Mouse (Mus musculus): ENCODE data around the gene Rita1. TPM values are rescaled to one million over a fixed set of nuclear protein-coding genes. Genes with fewer than 3 reads are reported as not detected.

Gene Rita1
- total and polyA plus RNA-seq, 3 experiments: 18.1 to 22.1 TPM; not detected in 1

DNA sequence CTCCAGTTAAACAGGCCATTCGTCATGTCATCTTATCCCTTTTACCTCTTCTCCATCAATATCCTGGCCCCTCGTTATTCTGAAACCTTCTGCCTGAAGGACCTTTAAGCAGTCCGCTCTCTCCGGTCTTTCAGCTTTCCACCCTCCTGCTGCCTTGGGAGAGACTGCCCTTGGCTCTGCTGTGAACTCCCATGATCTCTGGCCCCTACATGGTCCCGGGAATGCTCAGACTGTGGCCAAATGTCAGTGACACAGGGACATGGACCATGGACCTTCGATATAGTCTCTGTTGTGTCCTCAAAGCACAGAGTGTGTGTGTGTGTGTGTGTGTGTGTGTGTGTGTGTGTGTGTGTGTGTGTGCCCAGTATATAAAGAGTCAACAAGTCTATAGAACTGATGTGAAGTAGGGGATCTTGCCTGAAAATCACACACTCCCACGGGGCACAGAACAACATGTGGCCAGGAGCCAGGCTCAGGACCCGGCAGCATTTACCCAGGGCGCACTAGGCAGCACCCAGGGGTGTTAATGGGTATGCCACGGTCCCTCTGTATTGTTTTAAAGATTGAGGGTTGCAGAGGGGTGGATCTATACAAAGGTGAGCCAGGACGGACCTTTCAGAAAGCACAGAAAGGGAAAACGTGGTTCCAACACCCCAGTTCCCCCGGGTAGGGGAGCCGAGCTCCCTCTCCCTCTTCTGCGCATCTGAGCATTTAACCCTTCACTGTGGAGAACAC lies 47.1 kb downstream of the Rita1 start:
- H3K36me3 ChIP-seq (ENCODE audit: control insufficient read depth in 1 of 2, insufficient read depth in 2 of 2, low read length in 2 of 2): 0 out of 4 replicates have a peak, but pooled peaks cover 0 to 2% of the 10 kb centered on the region in 2 experiments
- H3K9me3 ChIP-seq (replicated peaks; ENCODE audit: insufficient read depth, low read length): no peaks in the 10 kb centered on the region
- no peak overlapping the region for H3K9ac ChIP-seq (ENCODE audit: control insufficient read depth, low read depth, low read length, poor library complexity, severe bottlenecking)
- H3K4me3 ChIP-seq (ENCODE audit: control insufficient read depth in 1 of 2, insufficient read depth in 1 of 2, low read depth in 2 of 2, low read length in 2 of 2): no peak overlapping the region
- H3K27ac ChIP-seq (ENCODE audit: control insufficient read depth, low read depth, low read length): no peak overlapping the region
- peaks cover 0 to under 1% of the 10 kb centered on the region in 2 experiments; a peak in 1 of 4 replicates for H3K4me1 ChIP-seq (ENCODE audit: control insufficient read depth in 1 of 2, insufficient read depth in 2 of 2, low read length in 2 of 2)
- no peaks in the 10 kb centered on the region for H3K27me3 ChIP-seq (ENCODE audit: control insufficient read depth in 1 of 2, insufficient read depth in 2 of 2, low read length in 2 of 2)
- no peak for TF ChIP-seq RCOR1 (IDR thresholded peaks at IDR 0.05; ENCODE audit: low read depth, low read length)
- no peak for TF ChIP-seq CTCF (IDR thresholded peaks at IDR 0.05 in 2 of 3, conservative IDR thresholded peaks at IDR 0.05 in 1 of 3; ENCODE audit: control insufficient read depth in 1 of 3, insufficient read depth in 1 of 3, low read depth in 2 of 3, low read length in 3 of 3, poor library complexity in 1 of 3, severe bottlenecking in 1 of 3)
- TF ChIP-seq ZNF384 (IDR thresholded peaks at IDR 0.05; ENCODE audit: low read depth, low read length): no peak
- no peak for TF ChIP-seq GABPA (IDR thresholded peaks at IDR 0.05; ENCODE audit: low read depth, low read length)
- no peak for TF ChIP-seq JUND (IDR thresholded peaks at IDR 0.05; ENCODE audit: low read depth, low read length)
- no peak for TF ChIP-seq POLR2AphosphoS5 (IDR thresholded peaks at IDR 0.05; ENCODE audit: borderline replicate concordance, low read depth, low read length)
- no peak for TF ChIP-seq NRF1 (IDR thresholded peaks at IDR 0.05; ENCODE audit: insufficient read depth, low read depth, low read length, poor library complexity, severe bottlenecking)
- no peak for TF ChIP-seq UBTF (IDR thresholded peaks at IDR 0.05; ENCODE audit: borderline replicate concordance, insufficient read depth, low read depth, low read length)
- no peak for DNase-seq (ENCODE audit: low read depth, low spot score)
- no peaks in the 10 kb centered on the region for H3K79me2 ChIP-seq (ENCODE audit: control insufficient read depth, insufficient read depth, low read length, poor library complexity)

- no peaks in the 10 kb centered on the region for H3K27me3 ChIP-seq (ENCODE audit: control insufficient read depth in 1 of 2, insufficient read depth in 2 of 2, low read length in 2 of 2)
- H3K9ac ChIP-seq (ENCODE audit: control insufficient read depth, low read depth, low read length, poor library complexity, severe bottlenecking): no peak overlapping the region
- H3K27ac ChIP-seq (ENCODE audit: control insufficient read depth, low read depth, low read length): no peak overlapping the region
- TF ChIP-seq USF2 (IDR thresholded peaks at IDR 0.05; ENCODE audit: borderline replicate concordance in 1 of 2, insufficient read depth in 1 of 2, low read depth in 1 of 2, low read length in 2 of 2) (no peak), RAD21 (IDR thresholded peaks at IDR 0.05; ENCODE audit: low read depth, low read length) (no peak), ZMIZ1 (IDR thresholded peaks at IDR 0.05; ENCODE audit: low read depth, low read length) (no peak), MEF2A (IDR thresholded peaks at IDR 0.05; ENCODE audit: extremely low read depth, insufficient replicate concordance, low read depth, low read length, poor library complexity, severe bottlenecking) (no peak), ETS1 (IDR thresholded peaks at IDR 0.05; ENCODE audit: low read depth, low read length) (no peak), JUND (IDR thresholded peaks at IDR 0.05; ENCODE audit: low read depth, low read length) (no peak), MYC (IDR thresholded peaks at IDR 0.05; ENCODE audit: low read depth, low read length) (no peak), RCOR1 (IDR thresholded peaks at IDR 0.05; ENCODE audit: low read depth, low read length) (no peak), E2F4 (IDR thresholded peaks at IDR 0.05; ENCODE audit: borderline replicate concordance, low read depth, low read length) (no peak), POLR2AphosphoS5 (IDR thresholded peaks at IDR 0.05; ENCODE audit: borderline replicate concordance, low read depth, low read length) (no peak), TAL1 (IDR thresholded peaks at IDR 0.05; ENCODE audit: low read length) (no peak), KAT2A (conservative IDR thresholded peaks at IDR 0.05; ENCODE audit: low read depth, low read length) (no peak), POLR2A (IDR thresholded peaks at IDR 0.05; ENCODE audit: control insufficient read depth in 1 of 2, insufficient read depth in 1 of 2, low read depth in 1 of 2, low read length in 2 of 2, poor library complexity in 1 of 2) (no peak), SIN3A (IDR thresholded peaks at IDR 0.05; ENCODE audit: low read length) (no peak), BHLHE40 (IDR thresholded peaks at IDR 0.05; ENCODE audit: borderline replicate concordance, low read depth, low read length) (no peak)
- H3K4me1 ChIP-seq (ENCODE audit: control insufficient read depth in 1 of 2, insufficient read depth in 2 of 2, low read length in 2 of 2): no peaks in the 10 kb centered on the region
- H3K79me2 ChIP-seq (ENCODE audit: control insufficient read depth, insufficient read depth, low read length, poor library complexity): no peaks in the 10 kb centered on the region
- DNase-seq (ENCODE audit: low read depth, low spot score): no peak
- H3K4me3 ChIP-seq (ENCODE audit: control insufficient read depth in 1 of 2, insufficient read depth in 1 of 2, low read depth in 2 of 2, low read length in 2 of 2): no peak overlapping the region
- H3K9me3 ChIP-seq (replicated peaks; ENCODE audit: insufficient read depth, low read length): no peaks in the 10 kb centered on the region
- H3K36me3 ChIP-seq (ENCODE audit: control insufficient read depth in 1 of 2, insufficient read depth in 2 of 2, low read length in 2 of 2): no peaks in the 10 kb centered on the region
Measured at GRCm38 (mm10) chr5:120563914-120564311, 48.5 kb downstream of the Rita1 start.
